Mouse (Mus musculus): ENCODE measurements around the gene Mier2. TPM values are rescaled to one million over a fixed set of nuclear protein-coding genes. Genes with fewer than 3 reads are reported as not detected.

Gene Mier2
- polyA plus RNA-seq (2015; fragmentation: Nextera tagmentation; extraction: Ambion mirVana): 45.9 and 47.9 TPM in 2 replicates

GRCm38 (mm10) chr10:79554330-79555237 lies at the start of gene Mier2:
Gene Mier2, minus strand, starts transcription at chr10:79555199.
- Histone ChIP-seq H3K27ac (0 out of 2 replicates have a peak within 1 kb of the TSS, but pooled peaks have one; percentile 39), H3K4me3 (peak within 1 kb of the TSS; percentile 98), H3K36me3 (peaks cover 10% of the 10 kb centered on the region; the same call in 1 of the 2 replicates), H3K4me1 (peaks cover 26% of the 10 kb centered on the region), H3K9ac (peak within 1 kb of the TSS; percentile 97), H3K9me3 (no peaks in the 10 kb centered on the region), H3K27me3 (no peaks in the 10 kb centered on the region), H3K4me2 (peak within 1 kb of the TSS; percentile 91)
- WGBS: under 1% methylated on average over 91 of the region's 108 CpGs
- ATAC-seq (ENCODE audit: borderline replicate concordance, extremely low read depth, low FRiP score, low TSS enrichment): peak; percentile 86

DNA sequence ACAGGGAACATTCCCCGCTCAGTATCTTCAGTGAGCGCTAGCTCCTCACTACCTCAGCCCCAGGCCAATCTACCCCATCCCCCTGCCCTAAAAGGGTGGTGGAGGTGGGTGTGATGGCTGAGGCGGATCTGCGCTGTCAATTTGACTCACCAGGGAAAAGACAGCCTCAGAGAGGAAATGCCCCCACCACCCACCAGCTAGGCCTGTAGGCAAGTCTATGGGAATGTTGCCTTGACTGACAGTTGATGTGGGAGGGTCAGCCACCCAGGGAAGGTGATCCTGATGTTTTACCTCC lies 42.9 kb upstream of the Mier2 start:
- Histone ChIP-seq H3K4me2 (no peak overlapping the region), H3K9me3 (no peaks in the 10 kb centered on the region), H3K4me3 (no peak overlapping the region), H3K36me3 (no peaks in the 10 kb centered on the region), H3K4me1 (no peaks in the 10 kb centered on the region), H3K27me3 (peaks cover 22% of the 10 kb centered on the region; the same call in 1 of the 2 replicates), H3K9ac (no peak overlapping the region), H3K27ac (no peak overlapping the region)
- ATAC-seq (ENCODE audit: borderline replicate concordance, extremely low read depth, low FRiP score, low TSS enrichment): no peak
- WGBS: 70% methylated on average over 4 of the region's 4 CpGs

DNA sequence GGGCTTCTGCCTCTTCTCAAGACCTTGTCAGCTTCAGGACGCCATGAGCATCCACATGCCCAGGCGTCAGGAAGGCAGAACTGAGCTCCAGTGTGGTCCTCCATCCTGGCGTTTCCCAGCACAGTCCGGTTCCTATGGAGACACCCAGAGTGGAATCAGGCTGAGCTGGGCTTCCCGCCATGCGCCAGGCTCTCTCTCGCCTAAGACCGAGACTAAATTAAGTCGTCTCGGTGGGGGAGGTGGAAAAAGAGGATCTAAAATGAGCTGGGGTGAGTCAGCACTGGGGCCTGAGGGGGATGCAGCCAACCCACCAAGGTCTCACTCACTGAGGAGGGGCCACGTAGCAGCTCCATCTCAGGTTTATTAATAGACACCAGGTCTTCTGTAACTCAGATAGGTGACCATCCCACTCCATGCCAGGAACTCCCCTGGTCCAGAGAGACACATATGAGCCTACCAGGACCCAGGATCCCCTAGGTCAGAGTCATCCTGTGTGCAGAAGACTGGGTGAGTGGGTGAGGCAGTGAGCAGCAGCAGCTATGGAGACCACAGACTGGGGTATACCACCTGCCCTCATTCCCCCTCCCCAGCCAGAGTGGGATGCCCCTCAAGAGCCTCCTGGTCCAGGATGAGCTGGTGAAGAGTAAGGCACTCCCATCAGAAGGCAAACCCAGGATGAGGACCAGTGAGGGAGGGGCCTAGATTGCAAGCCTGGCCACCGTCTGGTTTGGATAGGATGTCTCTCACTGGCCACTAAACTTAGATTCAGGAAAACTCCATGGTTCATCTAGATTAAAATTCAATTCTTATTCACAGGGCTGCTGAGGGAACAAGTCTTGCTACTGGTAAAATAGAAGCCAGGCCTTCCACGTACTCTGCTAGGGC lies 42.3 kb upstream of the Mier2 start:
- no peaks in the 10 kb centered on the region for H3K9me3 ChIP-seq
- 33% methylated on average over 13 of the region's 13 CpGs for WGBS

DNA sequence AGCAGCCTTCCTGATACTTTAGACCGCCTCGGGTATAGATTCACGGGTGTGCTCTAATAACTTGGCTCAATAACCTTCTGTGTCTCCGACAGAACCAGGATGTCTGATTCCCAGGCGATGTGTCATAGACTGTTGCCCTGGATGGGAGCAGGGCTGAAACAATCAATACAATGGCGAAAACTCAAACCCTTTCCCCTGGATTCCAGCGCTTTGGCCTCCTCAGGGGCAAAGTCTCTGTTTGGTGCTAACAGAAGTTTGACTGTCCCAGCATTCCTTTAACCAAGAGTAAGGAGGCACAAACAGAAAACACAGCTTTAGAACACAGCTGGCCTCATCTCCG lies 40.6 kb upstream of the Mier2 start:
- Histone ChIP-seq H3K4me2 (no peak overlapping the region), H3K4me3 (no peak overlapping the region), H3K27ac (no peak overlapping the region), H3K4me1 (no peaks in the 10 kb centered on the region), H3K9ac (no peak overlapping the region), H3K36me3 (no peaks in the 10 kb centered on the region), H3K9me3 (no peaks in the 10 kb centered on the region), H3K27me3 (peaks cover 22% of the 10 kb centered on the region; the same call in 1 of the 2 replicates)
- ATAC-seq (ENCODE audit: borderline replicate concordance, extremely low read depth, low FRiP score, low TSS enrichment): no peak
- 51% methylated on average over 8 of the region's 8 CpGs for WGBS

More for the DNA sequence above, 42.3 kb upstream of the Mier2 start:
- Histone ChIP-seq H3K27ac (no peak overlapping the region), H3K36me3 (no peaks in the 10 kb centered on the region), H3K9ac (no peak overlapping the region), H3K4me1 (no peaks in the 10 kb centered on the region), H3K27me3 (peaks cover 22% of the 10 kb centered on the region; the same call in 1 of the 2 replicates), H3K4me2 (no peak overlapping the region), H3K4me3 (no peak overlapping the region)
- no peak for ATAC-seq (ENCODE audit: borderline replicate concordance, extremely low read depth, low FRiP score, low TSS enrichment)

- no peak overlapping the region for H3K4me3 ChIP-seq
- no peaks in the 10 kb centered on the region for H3K36me3 ChIP-seq
- WGBS: 15% methylated on average over 17 of the region's 17 CpGs
- H3K9ac ChIP-seq: no peak overlapping the region
- H3K9me3 ChIP-seq: no peaks in the 10 kb centered on the region
- peaks cover 22% of the 10 kb centered on the region; the same call in 1 of the 2 replicates for H3K27me3 ChIP-seq
- ATAC-seq (ENCODE audit: borderline replicate concordance, extremely low read depth, low FRiP score, low TSS enrichment): no peak
- H3K27ac ChIP-seq: no peak overlapping the region
- no peaks in the 10 kb centered on the region for H3K4me1 ChIP-seq
- no peak overlapping the region for H3K4me2 ChIP-seq
Measured at GRCm38 (mm10) chr10:79594872-79595589, 40.0 kb upstream of the Mier2 start.

DNA sequence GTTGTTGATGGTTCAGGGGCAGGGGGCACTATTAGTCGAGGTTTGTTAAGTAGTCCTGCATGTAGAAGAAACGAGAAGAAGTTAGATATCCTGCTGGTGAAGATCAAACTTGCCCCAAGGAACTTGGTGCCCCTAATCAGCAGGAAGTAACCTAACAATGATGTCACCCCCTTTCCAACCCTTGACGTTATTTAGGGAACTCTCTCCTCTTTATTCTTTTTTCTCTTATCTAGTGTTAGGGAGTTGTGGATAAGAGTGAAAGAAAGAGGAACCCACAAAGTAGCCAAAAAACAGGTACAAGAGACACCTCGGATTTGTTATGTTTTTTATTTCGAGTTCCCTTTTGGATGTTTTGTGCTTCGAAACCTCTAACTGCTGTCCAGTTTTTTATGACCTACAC lies 39.1 kb upstream of the Mier2 start:
- H3K9me3 ChIP-seq: no peaks in the 10 kb centered on the region
- H3K4me3 ChIP-seq: no peak overlapping the region
- no peaks in the 10 kb centered on the region for H3K4me1 ChIP-seq
- 46% methylated on average over 6 of the region's 6 CpGs for WGBS
- no peak overlapping the region for H3K4me2 ChIP-seq
- H3K9ac ChIP-seq: no peak overlapping the region
- ATAC-seq (ENCODE audit: borderline replicate concordance, extremely low read depth, low FRiP score, low TSS enrichment): no peak
- peaks cover 22% of the 10 kb centered on the region; the same call in 1 of the 2 replicates for H3K27me3 ChIP-seq
- H3K36me3 ChIP-seq: no peaks in the 10 kb centered on the region
- no peak overlapping the region for H3K27ac ChIP-seq

- no peak for ATAC-seq (ENCODE audit: borderline replicate concordance, extremely low read depth, low FRiP score, low TSS enrichment)
- no peak overlapping the region for H3K9ac ChIP-seq
- no peak overlapping the region for H3K4me3 ChIP-seq
- peaks cover 18% of the 10 kb centered on the region; the same call in 1 of the 2 replicates for H3K27me3 ChIP-seq
- WGBS: 92% methylated on average over 1 of the region's 1 CpGs
- H3K27ac ChIP-seq: no peak overlapping the region
- no peaks in the 10 kb centered on the region for H3K9me3 ChIP-seq
- no peak overlapping the region for H3K4me2 ChIP-seq
- no peaks in the 10 kb centered on the region for H3K36me3 ChIP-seq
- H3K4me1 ChIP-seq: no peaks in the 10 kb centered on the region
Measured at GRCm38 (mm10) chr10:79590702-79591101, 35.7 kb upstream of the Mier2 start.

DNA sequence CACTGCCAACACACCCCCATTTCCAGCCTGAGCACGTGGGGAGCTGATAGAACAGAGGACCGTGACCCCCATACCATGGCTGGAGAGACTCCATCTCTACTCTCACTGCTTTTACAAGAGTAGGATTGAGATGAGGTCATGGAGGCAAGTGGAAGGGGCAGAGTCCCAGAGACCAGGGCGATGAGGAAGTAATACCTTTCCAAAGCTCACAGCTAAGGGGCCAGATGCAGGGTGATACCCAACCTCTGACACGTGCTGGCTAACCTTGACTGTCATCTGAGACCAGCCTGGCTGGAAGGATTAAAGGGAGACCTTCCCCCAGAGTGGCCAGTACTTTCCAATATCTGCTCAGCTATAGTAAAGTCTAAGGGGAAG lies 32.7 kb upstream of the Mier2 start:
- WGBS: 68% methylated on average over 4 of the region's 4 CpGs
- no peak for ATAC-seq (ENCODE audit: borderline replicate concordance, extremely low read depth, low FRiP score, low TSS enrichment)
- no peaks in the 10 kb centered on the region for H3K27me3 ChIP-seq
- no peaks in the 10 kb centered on the region for H3K36me3 ChIP-seq
- no peak overlapping the region for H3K9ac ChIP-seq
- H3K27ac ChIP-seq: no peak overlapping the region
- no peak overlapping the region for H3K4me3 ChIP-seq
- no peaks in the 10 kb centered on the region for H3K9me3 ChIP-seq
- H3K4me1 ChIP-seq: no peaks in the 10 kb centered on the region
- H3K4me2 ChIP-seq: no peak overlapping the region

DNA sequence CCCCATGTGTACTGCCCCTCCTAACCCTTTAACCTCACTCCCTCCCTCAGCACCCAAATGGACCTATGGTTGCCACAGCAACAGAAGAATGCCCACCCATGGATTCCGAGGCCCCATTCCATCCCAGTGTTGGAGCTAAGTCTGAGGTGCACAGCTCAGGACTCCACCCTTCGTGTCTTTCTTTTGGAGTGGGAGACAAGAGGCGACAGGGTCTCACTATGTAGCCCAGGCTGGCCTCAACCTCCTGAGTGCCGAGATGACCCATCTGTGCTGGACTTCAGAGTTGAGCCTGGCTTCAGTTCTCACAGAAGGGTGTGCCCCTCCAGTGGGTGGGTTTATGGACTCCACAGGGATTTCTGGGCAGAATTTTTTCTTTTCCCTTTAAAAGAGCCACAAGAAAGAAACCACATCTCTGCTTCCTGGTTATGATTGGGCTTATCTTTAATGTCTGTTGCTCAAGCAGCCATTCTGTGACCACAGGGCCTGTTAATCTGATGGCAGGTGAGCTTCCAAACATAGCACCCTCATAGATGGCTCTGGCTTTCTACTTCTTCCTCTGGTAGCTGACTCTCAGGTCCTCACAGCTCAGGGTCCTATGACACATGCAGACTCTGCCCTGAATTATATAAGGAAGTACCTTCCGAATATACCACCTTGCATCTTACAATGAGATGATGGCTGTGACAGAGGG lies 32.2 kb upstream of the Mier2 start, which contains the start of gene Theg:
TSS of gene Theg (minus strand) at position 271 of the 691 bp plus-strand sequence.
- H3K27ac ChIP-seq: no peak within 1 kb of the TSS
- no peaks in the 10 kb centered on the region for H3K4me1 ChIP-seq
- no peak within 1 kb of the TSS for H3K4me2 ChIP-seq
- H3K9ac ChIP-seq: no peak within 1 kb of the TSS
- no peaks in the 10 kb centered on the region for H3K27me3 ChIP-seq
- 70% methylated on average over 5 of the region's 5 CpGs for WGBS
- ATAC-seq (ENCODE audit: borderline replicate concordance, extremely low read depth, low FRiP score, low TSS enrichment): no peak
- H3K4me3 ChIP-seq: no peak within 1 kb of the TSS
- no peaks in the 10 kb centered on the region for H3K9me3 ChIP-seq
- H3K36me3 ChIP-seq: no peaks in the 10 kb centered on the region

DNA sequence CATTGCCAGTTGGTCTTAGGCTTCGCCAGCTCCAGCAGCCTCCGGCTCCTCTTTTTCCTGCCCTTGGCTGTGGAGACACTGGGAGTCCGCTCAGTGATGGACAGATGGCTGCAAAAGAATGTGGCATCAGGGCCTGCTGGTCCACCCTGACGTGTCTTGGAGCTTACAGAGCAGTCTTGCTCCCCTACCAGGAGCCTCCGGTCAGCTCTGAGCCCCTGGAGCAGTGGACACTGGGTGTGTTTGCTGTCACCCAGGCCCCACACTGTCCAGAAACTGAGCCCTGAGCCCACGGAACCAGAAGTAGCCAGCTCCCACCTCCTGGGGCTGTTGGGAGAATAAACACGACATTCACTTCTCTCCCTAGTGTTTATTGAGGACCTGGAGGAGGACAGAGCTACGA lies 31.2 kb upstream of the Mier2 start:
- Histone ChIP-seq H3K9me3 (no peaks in the 10 kb centered on the region), H3K4me3 (no peak overlapping the region), H3K36me3 (no peaks in the 10 kb centered on the region), H3K9ac (no peak overlapping the region), H3K27me3 (no peaks in the 10 kb centered on the region), H3K4me2 (no peak overlapping the region), H3K4me1 (no peaks in the 10 kb centered on the region), H3K27ac (no peak overlapping the region)
- ATAC-seq (ENCODE audit: borderline replicate concordance, extremely low read depth, low FRiP score, low TSS enrichment): no peak
- WGBS: 61% methylated on average over 8 of the region's 8 CpGs

- H3K27ac ChIP-seq: no peak overlapping the region
- no peaks in the 10 kb centered on the region for H3K4me1 ChIP-seq
- H3K36me3 ChIP-seq: no peaks in the 10 kb centered on the region
- no peaks in the 10 kb centered on the region for H3K9me3 ChIP-seq
- no peaks in the 10 kb centered on the region for H3K27me3 ChIP-seq
- H3K4me3 ChIP-seq: no peak overlapping the region
- ATAC-seq (ENCODE audit: borderline replicate concordance, extremely low read depth, low FRiP score, low TSS enrichment): no peak
- H3K9ac ChIP-seq: no peak overlapping the region
- WGBS: over 99% methylated on average over 5 of the region's 5 CpGs
- H3K4me2 ChIP-seq: no peak overlapping the region
Measured at GRCm38 (mm10) chr10:79585723-79586122, 30.7 kb upstream of the Mier2 start.

All from lung, embryonic 15.5 days (tissue).